Mouse (Mus musculus) frontal cortex, postnatal 10 days (tissue): ENCODE measurements around the gene Olfr358.

Experiments used
- DNase-seq, 2 experiments: peaks; one replicate each; pipeline ENCODE4 v3.0.0; 2022; ENCODE audit warnings: low spot score in 2 of 2, mixed read lengths in 1 of 2

Gene Olfr358

DNA sequence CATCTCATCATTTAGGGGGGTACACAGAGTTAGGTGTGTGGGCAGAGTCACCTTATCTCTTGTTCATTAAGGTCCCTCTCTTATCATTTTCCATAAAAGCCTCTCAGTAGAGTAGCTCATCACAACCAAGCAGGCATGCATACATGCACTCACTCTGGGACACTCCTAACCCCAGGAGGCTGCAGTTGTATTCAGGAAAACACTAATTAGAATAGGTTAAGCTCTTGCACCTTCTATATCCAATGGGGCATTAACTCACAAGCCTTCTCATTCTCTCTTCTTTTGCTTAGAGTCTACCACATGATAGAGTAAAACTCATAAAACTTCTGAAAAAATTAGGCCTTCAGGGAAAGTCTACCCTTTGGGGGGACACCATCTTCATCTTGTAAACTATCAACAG is at the start of gene Olfr358:
Olfr358 (minus strand) TSS at position 101 of the 400 bp plus-strand sequence.
- DNase-seq, result no peak

- no peak for DNase-seq
Observed at GRCm38 (mm10) chr2:36997030-36997429, 12.1 kb downstream of the Olfr358 start.

GRCm38 (mm10) chr2:36993527-36993926 is 15.6 kb downstream of the Olfr358 start, which contains the start of gene Olfr357:
Gene Olfr357 (plus strand): TSS chr2:36993827.
- no peak for DNase-seq
